Mouse (Mus musculus) lung, postnatal 0 days (tissue): ENCODE measurements around the gene Plin5. TPM values are rescaled to one million over a fixed set of nuclear protein-coding genes. Genes with fewer than 3 reads are reported as not detected.

Source experiments
- ATAC-seq: fragments of 200-750 bp; cut with Nextera tagmentation; 2 replicates; pipeline ENCODE4 v1.8.0; 2017; ENCODE audit warnings: moderate library complexity
- DNase-seq: peaks from one replicate; pipeline ENCODE4 v3.0.0-alpha.2; 2016; ENCODE audit warnings: low spot score
- H3K27ac ChIP-seq: fragments of 300-500 bp; sonication (generic); 2 replicates; pipeline ENCODE4 v1.5.1; 2014; ENCODE audit warnings: antibody characterized with exemption, mild to moderate bottlenecking, low read length, mixed read lengths
- H3K27me3 ChIP-seq: fragments of 300-500 bp; sonication (generic); replicated peaks from 2 replicates; pipeline ENCODE4 v1.6.1; 2014; ENCODE audit warnings: low read length, mixed read lengths; ENCODE audit not compliant: insufficient read depth
- H3K36me3 ChIP-seq: fragments of 300-500 bp; sonication (generic); 2 replicates; pipeline ENCODE4 v1.6.1; 2014; ENCODE audit warnings: low read length, mixed read lengths; ENCODE audit not compliant: insufficient read depth
- H3K4me1 ChIP-seq: fragments of 300-500 bp; sonication (generic); 2 replicates; pipeline ENCODE4 v1.6.1; 2014; ENCODE audit warnings: antibody characterized with exemption, low read depth, low read length, mixed read lengths; ENCODE audit not compliant: insufficient read depth
- H3K4me2 ChIP-seq: fragments of 300-500 bp; sonication (generic); replicated peaks from 2 replicates; pipeline ENCODE4 v1.6.1; 2014; ENCODE audit warnings: low read depth, mild to moderate bottlenecking, low read length, moderate library complexity, mixed read lengths
- H3K4me3 ChIP-seq: fragments of 300-500 bp; sonication (generic); 2 replicates; pipeline ENCODE4 v1.5.1; 2014; ENCODE audit warnings: low read depth, low read length
- H3K9ac ChIP-seq: fragments of 300-500 bp; sonication (generic); replicated peaks from 2 replicates; pipeline ENCODE4 v1.6.1; 2014; ENCODE audit warnings: low read depth, mild to moderate bottlenecking
- H3K9me3 ChIP-seq: fragments of 300-500 bp; sonication (generic); 2 replicates; pipeline ENCODE4 v1.6.1; 2016; ENCODE audit warnings: low read length, mixed read lengths
- CTCF ChIP-seq: IDR thresholded peaks from 2 replicates; pipeline ENCODE4 v1.5.1; 2016; ENCODE audit warnings: antibody characterized with exemption, mild to moderate bottlenecking
- EP300 ChIP-seq: IDR thresholded peaks from 2 replicates; pipeline ENCODE4 v1.6.1; 2016; ENCODE audit warnings: antibody characterized with exemption, mild to moderate bottlenecking, control low read depth
- WGBS: fragments of 180-500 bp; shearing (Covaris S2); extraction: QIAGEN DNeasy Blood & Tissue Kit; methylation state at CpG from one replicate; pipeline ENCODE4 v1.1.7; 2014; 5-methylcytosine and 5-hydroxymethylcytosine counted together
- polyA plus RNA-seq: library from polyadenylated mRNA; unstranded; fragments of >200 nt; fragmentation: Nextera tagmentation; extraction: Ambion mirVana; gene quantifications from 2 replicates; pipeline ENCODE4 v1.2.1, GENCODE M21; 2015

The Plin5 gene
- polyA plus RNA-seq, 1 experiment from 2014 or later = 3.2 TPM

DNA sequence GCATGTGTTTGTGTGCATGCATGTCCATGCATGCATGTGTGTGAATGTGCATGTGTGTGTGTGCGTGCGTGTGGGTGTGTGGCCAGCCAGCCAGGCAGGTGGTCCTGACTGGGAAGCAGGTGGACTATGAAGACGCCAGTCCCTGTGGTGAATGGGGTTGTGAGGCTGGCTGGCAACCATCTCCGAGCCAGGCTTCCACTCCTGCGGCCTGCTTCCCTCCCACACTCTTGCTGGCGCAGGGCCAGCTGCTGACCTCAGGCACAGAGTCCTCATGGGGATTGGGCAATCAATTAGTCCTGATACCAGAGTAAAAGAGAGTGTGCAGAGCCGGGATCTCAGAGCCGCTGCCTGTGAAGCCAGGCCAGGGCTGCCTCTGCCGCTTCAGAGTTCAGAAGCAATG, 36.2 kb upstream of the Plin5 start:
- H3K4me1 ChIP-seq = no peaks in the 10 kb centered on the region
- H3K27ac ChIP-seq = no peak overlapping the region
- H3K9me3 ChIP-seq = no peaks in the 10 kb centered on the region
- no peak overlapping the region for H3K4me3 ChIP-seq
- WGBS = 28% methylated on average over 9 of the region's 9 CpGs
- H3K36me3 ChIP-seq = no peaks in the 10 kb centered on the region
- TF ChIP-seq CTCF (no peak), EP300 (no peak)
- ATAC-seq (peak; percentile 86), DNase-seq (peak; percentile 85)
- H3K9ac ChIP-seq = no peak overlapping the region
- H3K4me2 ChIP-seq = no peak overlapping the region
- H3K27me3 ChIP-seq = 0 out of 2 replicates have a peak, but pooled peaks cover 10% of the 10 kb centered on the region

DNA sequence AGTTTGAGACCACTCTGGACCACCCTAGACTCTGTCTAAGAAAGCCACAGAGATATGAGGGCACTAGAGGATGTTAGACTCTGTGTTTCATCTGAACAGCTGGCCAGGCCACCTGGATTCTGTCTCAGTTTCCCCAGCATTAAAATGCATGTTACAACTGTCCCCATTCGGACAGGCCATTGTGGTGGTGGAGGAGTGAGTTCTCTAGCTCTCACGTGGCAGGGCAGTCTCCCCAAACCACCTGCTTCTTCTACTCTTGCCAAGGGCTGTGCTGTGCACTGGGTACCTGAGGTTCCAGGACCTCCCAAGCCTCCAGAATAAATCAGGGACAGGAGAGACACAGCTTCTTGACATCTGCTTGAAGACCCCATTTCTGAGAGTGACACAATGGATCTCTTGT, 32.5 kb upstream of the Plin5 start:
- Histone ChIP-seq H3K9me3 (no peaks in the 10 kb centered on the region), H3K4me1 (no peaks in the 10 kb centered on the region), H3K36me3 (no peaks in the 10 kb centered on the region), H3K27me3 (peaks cover 20% of the 10 kb centered on the region), H3K27ac (no peak overlapping the region), H3K9ac (no peak overlapping the region), H3K4me2 (no peak overlapping the region), H3K4me3 (no peak overlapping the region)
- DNase-seq = no peak
- ATAC-seq = no peak
- TF ChIP-seq EP300 (no peak), CTCF (no peak)
- WGBS = 35% methylated on average over 2 of the region's 2 CpGs

DNA sequence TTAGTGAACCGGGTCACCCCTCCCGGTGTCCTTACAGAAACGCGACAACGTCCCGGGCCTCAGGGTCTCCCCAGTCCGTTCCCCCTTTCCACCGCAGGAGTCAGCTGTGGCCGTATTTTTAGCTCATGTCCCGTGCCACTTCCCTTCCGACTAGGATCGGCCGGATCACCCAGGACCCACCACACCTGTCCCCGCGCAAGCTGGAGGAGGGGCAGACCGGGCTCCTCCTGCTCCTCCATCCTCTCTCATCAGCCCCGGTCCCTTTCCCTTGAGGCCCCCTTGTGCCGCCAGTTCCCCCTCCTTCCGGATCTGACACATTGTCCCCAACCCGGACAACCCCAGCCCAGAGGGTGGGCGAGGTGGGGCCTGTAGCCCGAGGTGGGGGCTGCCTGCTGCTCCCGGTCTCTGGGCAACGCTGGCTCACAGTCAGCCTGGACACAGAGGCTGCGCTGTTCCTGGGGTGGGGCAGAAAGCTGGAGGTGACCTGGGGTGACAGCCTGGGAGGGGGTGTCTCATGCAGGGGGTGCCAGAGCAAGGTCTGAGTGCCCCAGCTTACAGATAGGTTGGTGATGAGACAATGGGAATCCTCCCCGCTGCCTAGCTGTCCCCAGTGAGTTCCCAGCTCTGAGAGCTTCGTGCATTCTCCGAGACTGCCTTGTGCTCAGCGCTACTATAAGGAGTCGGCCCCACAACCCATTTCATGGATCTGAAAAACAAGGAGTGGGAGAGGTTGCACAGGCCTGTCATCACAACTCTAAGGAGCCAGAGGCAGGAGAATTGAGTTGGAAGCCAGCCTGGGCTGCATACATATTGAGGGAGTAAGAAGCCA, 31.6 kb upstream of the Plin5 start:
- DNase-seq = no peak
- Histone ChIP-seq H3K4me1 (no peaks in the 10 kb centered on the region), H3K27me3 (peaks cover 22% of the 10 kb centered on the region), H3K27ac (no peak overlapping the region), H3K4me2 (peak overlapping the region; percentile 20), H3K36me3 (no peaks in the 10 kb centered on the region), H3K9ac (no peak overlapping the region), H3K4me3 (no peak overlapping the region), H3K9me3 (no peaks in the 10 kb centered on the region)
- WGBS = 3% methylated on average over 30 of the region's 30 CpGs
- no peak for ATAC-seq
- no peak for TF ChIP-seq CTCF
- no peak for TF ChIP-seq EP300

- no peak overlapping the region for H3K9ac ChIP-seq
- H3K4me3 ChIP-seq = no peak overlapping the region
- H3K4me1 ChIP-seq = no peaks in the 10 kb centered on the region
- peak overlapping the region; percentile 20; the same call in 1 of the 2 replicates for H3K4me2 ChIP-seq
- H3K9me3 ChIP-seq = no peaks in the 10 kb centered on the region
- ATAC-seq (no peak), DNase-seq (peak; percentile 44)
- H3K36me3 ChIP-seq = no peaks in the 10 kb centered on the region
- WGBS = 17% methylated on average over 9 of the region's 9 CpGs
- H3K27me3 ChIP-seq = peaks cover 22% of the 10 kb centered on the region
- H3K27ac ChIP-seq = no peak overlapping the region
- no peak for TF ChIP-seq CTCF
- no peak for TF ChIP-seq EP300
Observed at GRCm38 (mm10) chr17:56148280-56148679, 30.9 kb upstream of the Plin5 start.

DNA sequence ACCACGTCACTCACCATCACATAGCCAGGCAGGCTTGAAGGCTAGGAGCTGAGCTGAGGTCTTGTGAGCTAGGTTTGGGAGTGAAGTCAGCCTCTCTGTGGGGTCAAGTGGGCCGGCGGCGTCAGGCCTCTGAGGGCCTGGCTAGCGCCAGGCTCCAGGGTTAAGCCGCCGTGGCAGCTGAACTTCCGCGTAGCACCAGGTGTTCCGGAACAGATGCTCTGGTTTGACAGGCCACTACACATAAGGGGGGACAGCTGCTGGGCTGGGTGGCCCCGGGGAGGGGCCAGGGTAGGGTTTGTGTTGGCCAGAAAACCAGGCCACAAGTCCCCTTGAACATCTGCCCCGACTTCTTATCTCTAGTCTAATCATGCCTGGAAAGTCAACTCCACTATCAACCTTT, 30.0 kb upstream of the Plin5 start:
- Histone ChIP-seq H3K4me2 (no peak overlapping the region), H3K9me3 (no peaks in the 10 kb centered on the region), H3K36me3 (no peaks in the 10 kb centered on the region), H3K9ac (no peak overlapping the region), H3K27ac (no peak overlapping the region), H3K4me3 (no peak overlapping the region), H3K27me3 (peaks cover 24% of the 10 kb centered on the region), H3K4me1 (no peaks in the 10 kb centered on the region)
- ATAC-seq (no peak), DNase-seq (no peak)
- 35% methylated on average over 12 of the region's 12 CpGs for WGBS
- TF ChIP-seq EP300 (no peak), CTCF (no peak)

DNA sequence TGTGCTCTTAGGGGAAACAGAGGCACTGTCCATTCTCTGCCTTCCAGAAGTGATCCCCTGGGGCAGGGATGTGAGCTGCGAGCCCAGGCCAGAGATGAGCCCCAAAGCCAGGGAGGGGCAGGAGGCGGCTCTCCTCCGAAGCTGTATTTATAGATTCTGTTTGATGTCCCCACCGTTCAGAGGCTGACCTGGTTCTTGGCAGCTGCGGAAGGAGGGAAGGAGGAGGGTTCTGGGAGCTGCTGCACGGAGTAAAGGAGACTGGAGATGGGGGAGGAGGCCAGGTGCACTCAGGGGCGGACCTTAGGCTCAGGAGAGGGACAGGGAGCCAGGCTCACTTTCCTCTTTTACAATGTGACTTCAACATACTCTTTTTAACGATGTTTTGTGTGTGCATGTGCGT, 28.7 kb upstream of the Plin5 start:
- Histone ChIP-seq H3K4me3 (no peak overlapping the region), H3K4me1 (peaks cover 8% of the 10 kb centered on the region; the same call in 1 of the 2 replicates), H3K36me3 (no peaks in the 10 kb centered on the region), H3K4me2 (no peak overlapping the region), H3K27me3 (peaks cover 34% of the 10 kb centered on the region), H3K9ac (no peak overlapping the region), H3K27ac (no peak overlapping the region), H3K9me3 (no peaks in the 10 kb centered on the region)
- WGBS = 19% methylated on average over 9 of the region's 9 CpGs
- no peak for TF ChIP-seq CTCF
- ATAC-seq (no peak), DNase-seq (no peak)
